Mouse (Mus musculus) lung, postnatal 25 days (tissue): Measurements from ENCODE around the gene Tulp4.
"Not testable (repeated sequence)": the region's sequence is repeated elsewhere in the genome, so short reads cannot be mapped to it uniquely, and the experiment has no call there.

Experiments
- DNase-seq: peaks from one replicate; pipeline ENCODE4 v3.0.0; 2022; ENCODE audit warnings: low spot score

Gene Tulp4

GRCm38 (mm10) chr17:6189207-6189606 lies 83.0 kb downstream of the Tulp4 start:
- DNase-seq, result no peak

GRCm38 (mm10) chr17:6192275-6192674 lies 86.0 kb downstream of the Tulp4 start:
- DNase-seq, result no peak

GRCm38 (mm10) chr17:6195390-6195789 lies 89.2 kb downstream of the Tulp4 start:
- DNase-seq, result no peak

DNA sequence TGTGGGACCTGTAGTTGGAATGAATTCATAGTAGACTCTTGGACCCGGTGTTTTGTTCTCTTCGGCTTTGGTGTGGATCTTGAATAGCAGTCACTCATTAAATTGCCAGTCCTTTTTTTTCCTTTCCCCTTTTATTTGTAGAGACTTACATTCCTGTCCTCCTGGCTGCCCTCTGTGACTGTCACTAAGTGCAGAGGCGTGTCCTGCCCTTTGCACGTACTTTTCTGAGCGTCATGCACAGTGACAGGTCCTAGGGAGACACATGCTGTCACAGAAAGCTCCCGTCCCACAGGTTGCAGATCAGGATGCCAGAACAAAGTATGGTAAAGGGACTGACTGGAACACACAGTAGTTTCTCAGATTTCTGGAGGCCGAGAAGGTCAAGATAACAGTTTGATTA lies 91.3 kb downstream of the Tulp4 start:
- DNase-seq, result no peak

GRCm38 (mm10) chr17:6198670-6199069 lies 92.4 kb downstream of the Tulp4 start:
- no peak for DNase-seq

DNA sequence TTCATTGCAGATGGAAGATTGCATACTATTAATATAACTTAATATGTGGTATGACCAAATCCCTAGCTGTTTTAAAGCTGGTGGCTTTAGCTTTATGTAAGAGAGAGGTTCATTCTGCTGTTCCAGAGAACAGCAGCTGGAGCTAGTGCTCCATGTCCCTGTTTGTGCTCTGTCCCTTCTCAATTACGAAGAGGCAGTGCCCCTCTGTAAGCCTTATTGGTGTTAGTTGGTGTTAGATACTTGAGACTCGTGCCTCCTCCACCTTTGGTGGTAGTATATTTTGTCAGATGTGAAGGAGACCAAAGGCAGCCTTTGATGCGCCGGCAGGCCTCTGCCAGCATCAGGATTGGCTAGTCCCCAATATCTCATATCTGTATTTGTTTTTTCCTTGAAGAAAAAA lies 92.9 kb downstream of the Tulp4 start:
- DNase-seq, result no peak

DNA sequence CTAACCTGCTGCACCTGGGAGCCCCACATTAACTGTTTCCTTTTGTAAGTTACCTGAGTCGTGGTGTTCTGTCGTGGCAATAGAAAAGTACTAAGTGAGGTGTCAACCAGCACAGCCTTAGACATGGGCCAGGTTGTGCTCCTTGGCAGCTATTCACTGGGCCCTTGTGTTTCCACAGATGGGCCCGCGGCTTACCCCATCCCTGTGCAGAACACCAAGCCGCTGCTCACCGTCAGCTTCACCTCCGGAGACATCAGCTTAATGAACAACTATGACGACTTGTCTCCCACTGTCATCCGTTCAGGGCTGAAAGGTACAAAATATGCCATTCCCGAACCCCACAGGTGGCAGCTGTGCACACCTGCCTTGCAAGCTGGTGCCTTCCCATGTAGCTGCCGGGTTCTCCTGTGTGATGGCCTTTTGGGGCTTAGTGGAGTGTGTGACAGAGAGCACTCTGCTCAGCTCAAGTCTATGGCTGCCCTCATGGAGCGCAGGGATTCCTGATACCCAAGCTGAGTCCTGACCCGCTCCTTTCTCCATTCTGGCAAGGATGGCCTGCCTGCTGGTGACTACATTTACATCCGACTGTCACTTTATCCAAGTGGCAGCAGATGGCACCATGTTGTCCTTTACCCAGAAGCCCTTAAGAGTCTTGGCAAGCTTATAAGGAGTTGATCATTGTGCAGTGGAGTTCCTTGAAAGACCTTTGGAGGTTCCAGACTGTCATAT lies 95.4 kb downstream of the Tulp4 start:
- no peak for DNase-seq

DNA sequence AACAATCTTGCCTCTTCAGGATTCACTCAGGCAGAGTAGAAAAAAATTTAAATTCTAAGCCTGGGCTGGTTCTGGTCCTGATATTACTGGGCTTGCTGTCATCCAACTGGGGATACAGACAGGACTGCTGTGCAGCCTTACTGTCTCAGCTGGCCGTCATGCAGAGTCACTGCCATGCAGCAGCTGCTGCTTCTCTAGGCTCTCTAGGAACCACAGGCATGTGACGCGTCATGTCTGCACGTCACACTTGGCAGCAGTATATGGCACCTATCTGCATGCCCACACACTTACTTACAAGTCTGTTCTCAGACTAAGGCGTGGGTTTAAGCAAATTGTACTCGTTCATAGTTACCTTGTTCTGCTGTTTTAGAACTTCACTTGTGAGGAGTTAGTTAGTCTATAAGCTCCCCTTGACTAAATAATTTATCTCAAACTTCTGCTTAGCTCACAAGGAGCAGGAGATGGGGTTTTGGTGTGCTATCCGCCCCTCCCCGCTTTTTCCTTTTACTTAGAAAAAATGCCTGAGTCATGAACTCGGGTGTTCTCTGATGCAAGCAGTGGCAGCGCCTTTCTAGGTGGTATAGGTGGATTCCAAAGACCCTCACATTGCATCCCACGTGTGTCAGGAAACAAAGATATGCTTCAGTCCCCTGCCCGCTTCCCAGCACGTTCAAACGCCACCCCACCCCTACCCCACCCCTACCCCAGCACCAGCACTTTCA lies 96.3 kb downstream of the Tulp4 start:
- no peak for DNase-seq

DNA sequence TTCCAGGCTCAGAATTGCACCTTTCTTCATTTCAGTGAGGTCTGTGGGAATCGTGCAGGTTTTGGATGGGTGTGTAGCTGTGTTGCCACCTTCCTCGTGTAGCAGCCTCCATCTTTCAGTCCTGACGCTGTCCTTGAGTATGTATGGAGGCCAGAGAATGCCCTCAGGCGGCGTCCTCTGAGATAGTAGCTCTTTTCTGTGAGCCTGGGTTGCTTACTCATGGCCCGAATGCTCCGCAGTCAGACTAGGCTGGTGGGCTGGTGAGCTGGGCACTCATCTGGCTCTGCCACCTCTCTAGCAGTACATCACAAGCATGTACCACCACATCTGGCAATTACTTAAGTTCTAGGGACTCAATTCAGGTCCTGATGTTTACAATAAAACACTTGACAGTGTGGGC lies 96.9 kb downstream of the Tulp4 start:
- no peak for DNase-seq

DNA sequence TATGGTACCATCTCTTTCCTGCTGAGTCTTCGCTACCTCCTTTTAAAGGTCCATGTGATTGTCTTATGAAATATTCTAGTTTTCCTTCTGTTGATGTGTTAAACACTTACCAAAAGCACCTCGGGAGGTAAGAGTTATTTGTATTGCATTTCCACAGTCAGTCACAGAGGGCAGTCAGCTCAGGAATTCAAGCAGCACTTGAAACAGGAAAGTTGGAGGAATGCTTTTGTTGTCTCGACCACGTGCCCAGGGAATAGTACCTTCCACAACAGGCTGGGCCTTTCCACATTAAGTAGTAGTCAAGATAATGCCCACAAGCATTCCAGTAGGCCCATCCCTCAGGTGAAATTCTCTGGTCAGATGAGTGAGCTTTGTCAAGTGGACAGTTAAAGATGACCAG lies 97.6 kb downstream of the Tulp4 start:
- DNase-seq, result peak; percentile 47

DNA sequence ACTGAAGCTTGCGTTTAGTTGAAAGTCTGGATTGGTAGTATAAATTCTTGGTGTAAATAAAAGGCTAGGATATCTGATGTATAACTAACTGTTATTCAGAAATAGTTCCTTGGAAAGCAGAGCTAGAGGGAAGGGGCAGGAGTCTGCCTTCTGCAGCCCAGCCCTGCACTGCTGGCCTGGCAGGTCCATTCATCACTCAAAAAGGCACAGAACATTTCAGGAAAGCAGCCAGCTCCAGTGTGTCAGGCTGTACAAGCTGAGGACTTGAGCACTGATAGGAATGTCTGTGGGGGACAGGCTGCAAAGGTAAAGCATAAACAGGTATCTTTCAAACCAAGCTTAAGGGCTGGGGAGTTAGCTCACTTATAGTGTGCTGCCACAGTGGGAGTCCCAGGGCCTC lies 105.5 kb downstream of the Tulp4 start:
- DNase-seq, result no peak

- DNase-seq, result no peak
These were observed 109.4 kb downstream of the Tulp4 start for GRCm38 (mm10) chr17:6215640-6216039.

- DNase-seq, result no peak
These were observed 110.3 kb downstream of the Tulp4 start for GRCm38 (mm10) chr17:6216514-6216913.

DNA sequence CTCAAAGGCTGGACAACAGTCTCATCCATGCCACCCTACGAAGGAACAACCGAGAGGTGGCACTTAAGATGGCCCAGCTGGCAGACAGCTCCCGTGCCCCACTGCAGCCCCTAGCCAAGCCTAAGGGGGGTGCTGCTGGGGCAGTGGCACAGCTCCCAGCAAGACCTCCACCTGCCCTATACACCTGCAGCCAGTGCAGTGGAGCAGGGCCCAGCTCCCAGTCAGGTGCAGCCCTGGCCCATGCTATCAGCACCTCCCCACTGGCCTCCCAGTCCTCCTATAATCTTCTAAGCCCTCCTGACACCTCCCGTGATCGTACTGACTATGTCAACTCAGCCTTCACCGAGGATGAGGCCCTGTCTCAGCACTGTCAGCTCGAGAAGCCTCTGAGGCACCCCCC lies 126.4 kb downstream of the Tulp4 start:
- not testable (repeated sequence) for DNase-seq

GRCm38 (mm10) chr17:6251298-6251697 lies 145.1 kb downstream of the Tulp4 start:
- not testable (repeated sequence) for DNase-seq

DNA sequence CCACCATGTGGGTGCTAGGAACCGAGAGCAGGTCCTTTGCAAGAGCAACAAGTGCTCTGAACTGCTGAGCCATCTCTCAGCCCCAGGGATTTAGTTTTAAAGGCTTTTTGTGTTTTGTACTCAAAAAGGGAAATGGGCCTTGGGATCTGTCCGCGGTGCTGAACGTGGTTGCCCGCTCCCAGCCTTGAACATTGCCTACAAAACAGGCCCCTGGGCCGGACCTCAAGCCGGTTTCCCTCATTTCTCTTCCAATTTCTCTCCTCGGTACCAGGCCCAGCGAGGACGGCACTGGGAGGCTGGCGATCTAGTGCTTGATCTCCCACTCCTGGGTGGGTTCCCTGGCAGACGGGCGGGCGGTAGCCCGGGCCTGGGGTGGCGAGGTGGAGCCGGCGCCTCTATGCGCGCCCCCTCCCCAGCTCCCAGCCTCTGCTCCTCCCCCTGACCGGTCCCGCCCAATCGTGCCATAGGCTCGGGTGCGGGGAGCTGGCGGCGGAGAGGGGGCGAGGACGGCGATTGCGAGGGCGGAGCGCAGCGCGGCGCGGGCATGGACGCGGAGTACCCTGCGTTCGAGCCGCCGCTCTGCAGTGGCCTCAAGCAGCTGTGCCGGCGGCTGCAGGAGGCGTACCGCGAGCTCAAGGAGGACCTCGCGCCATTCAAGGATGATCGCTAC lies 150.3 kb downstream of the Tulp4 start, which contains the start of gene Tmem181a:
TSS of gene Tmem181a (plus strand) at position 461 of the 670 bp plus-strand sequence.
- not testable (repeated sequence) for DNase-seq

DNA sequence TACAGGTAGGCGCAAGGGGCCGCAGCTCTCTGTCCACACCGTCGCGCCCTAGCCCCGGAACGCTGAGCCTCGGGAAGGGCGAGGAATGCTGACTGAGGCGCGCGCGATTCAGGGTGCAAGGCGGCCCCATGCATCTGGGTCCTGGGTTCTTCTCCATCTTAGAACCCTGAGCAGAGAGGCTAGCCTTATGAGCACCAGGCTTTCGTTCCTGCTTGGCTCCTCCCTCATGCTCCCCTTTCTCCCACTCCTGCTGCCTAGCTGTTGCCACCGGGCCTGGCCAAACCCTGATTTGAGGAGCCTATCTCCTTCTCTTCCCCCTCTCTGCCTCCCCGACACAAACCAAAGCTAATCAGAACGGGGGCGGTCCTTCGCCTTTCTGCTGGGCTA lies 150.8 kb downstream of the Tulp4 start:
- DNase-seq, result not testable (repeated sequence)

GRCm38 (mm10) chr17:6269876-6270831 lies 163.9 kb downstream of the Tulp4 start:
- DNase-seq, result not testable (repeated sequence)

DNA sequence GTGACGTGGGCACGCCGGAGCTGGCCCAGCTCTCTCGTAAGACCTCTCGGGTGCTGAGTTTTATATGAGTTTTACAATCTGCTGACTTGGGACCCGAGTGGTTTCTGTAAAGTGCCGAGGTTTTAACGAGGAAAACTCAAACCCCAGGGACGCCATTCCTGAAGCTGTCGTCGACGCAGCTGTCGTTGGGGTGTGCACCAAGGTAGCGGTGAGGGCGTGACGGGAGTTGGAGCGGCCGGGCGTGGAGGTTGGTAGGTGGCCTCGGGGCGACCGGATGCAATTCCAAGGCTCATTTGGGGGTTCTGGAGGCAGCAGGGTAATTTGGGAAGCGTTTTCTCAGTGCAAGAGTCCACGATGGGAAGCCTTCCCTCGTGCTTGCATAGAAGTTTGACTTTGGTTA lies 164.6 kb downstream of the Tulp4 start:
- not testable (repeated sequence) for DNase-seq

DNA sequence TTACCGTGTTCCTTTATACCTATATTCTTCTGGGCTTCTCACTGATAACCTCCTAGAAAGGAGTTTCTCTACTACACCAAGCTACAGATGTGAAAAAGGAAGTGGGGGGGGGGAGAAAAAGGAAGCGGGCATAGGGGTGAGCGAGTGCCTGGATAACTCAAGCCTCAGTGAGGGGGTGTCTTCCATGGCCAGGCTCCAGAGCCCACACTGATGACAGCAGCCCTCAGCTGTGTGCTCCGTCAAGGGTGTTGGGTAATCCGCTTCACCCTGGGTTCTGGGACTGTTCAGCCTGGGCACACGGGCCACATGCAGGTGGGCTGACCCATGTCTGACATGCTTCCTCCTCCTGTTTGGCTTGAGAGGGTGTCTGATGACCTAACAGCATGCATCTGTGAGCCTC lies 165.7 kb downstream of the Tulp4 start:
- DNase-seq, result not testable (repeated sequence)

DNA sequence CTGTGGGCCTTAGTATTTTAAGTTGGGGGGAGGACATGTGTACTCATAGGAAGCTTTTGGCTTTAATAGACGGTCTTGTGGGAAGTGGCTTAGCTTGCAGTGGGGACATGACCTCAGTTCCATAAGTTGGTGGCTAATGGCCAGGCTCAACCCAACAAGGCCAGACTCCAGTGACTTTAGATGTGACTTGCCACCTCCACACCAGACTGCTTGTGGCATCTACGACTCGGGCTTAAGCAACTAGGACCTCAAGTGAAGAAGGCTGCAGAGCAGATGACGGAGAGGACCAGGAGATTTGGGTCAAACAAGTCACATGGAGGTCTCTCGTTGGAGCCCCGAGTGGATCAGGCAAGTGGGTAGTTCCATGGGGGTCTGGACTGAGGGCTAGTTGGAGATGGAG lies 168.5 kb downstream of the Tulp4 start:
- DNase-seq, result not testable (repeated sequence)

GRCm38 (mm10) chr17:6279205-6279604 lies 173.0 kb downstream of the Tulp4 start:
- DNase-seq, result peak; percentile 49
